Mouse (Mus musculus): Measurements from ENCODE around the gene 4930402H24Rik.

DNA sequence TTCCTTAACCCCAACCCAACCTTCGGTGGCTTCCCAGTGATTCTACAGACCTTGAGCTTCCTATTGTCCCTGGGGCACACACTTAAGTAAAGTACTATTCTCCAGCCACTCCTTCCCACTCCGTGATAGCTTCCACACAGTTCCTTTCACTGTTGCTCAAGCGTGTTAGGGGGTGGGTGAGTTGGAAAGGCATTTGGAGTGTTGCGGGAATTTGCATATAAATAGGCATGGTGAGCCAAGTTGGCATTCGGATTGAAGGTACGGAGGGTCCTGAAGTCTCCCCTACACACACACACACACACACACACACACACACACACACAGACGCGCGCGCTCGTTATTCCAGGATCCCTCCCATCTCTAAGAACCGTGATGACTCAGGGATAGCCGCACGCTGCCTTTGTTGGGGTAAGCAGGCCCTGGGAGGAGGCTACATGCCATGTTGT is 208.4 kb downstream of the 4930402H24Rik start:
- TF ChIP-seq POLR2A (IDR thresholded peaks at IDR 0.05; ENCODE audit: borderline replicate concordance, extremely low read depth, insufficient read depth, insufficient read length, poor library complexity, severe bottlenecking) = no peak
- TF ChIP-seq CTCF (IDR thresholded peaks at IDR 0.05; ENCODE audit: borderline replicate concordance, extremely low read depth, insufficient read depth, insufficient read length) = no peak
